23 mouse cellular contexts compared by ENCODE assay signal in genomic region chr17:83089856-83090692, GRCm38 (mm10).
DNase-seq lines count a peak whose midpoint lies in the region; ATAC-seq and TF ChIP-seq lines count a peak whose summit lies in the region.
"Had no signal": no experiment of that assay in that cellular context is flagged by ENCODE, and none has a peak within 500 bp of the region (broad histone marks: within the 10 kb centered on the region; RNA-seq: fewer than 3 reads in every experiment).

No protein-coding gene starts in this region.

- no peaks in the 10 kb centered on the region for H3K79me2 ChIP-seq in liver, adult 2 months (ENCODE audit: control insufficient read depth, insufficient read depth, low read length)

- 43% methylated on average over 10 of the region's 10 CpGs for WGBS in liver, adult 2 months
- WGBS in liver, embryonic 11.5 days: 71% methylated on average over 10 of the region's 10 CpGs
- 56% methylated on average over 10 of the region's 10 CpGs for WGBS in limb, embryonic 14.5 days

- no peak overlapping the region for H3K4me3 ChIP-seq in gastrocnemius, adult 2 months
- no peak overlapping the region for H3K4me3 ChIP-seq in liver, adult 2 months (ENCODE audit: insufficient read depth, low read depth, low read length)
- H3K4me3 ChIP-seq in liver, embryonic 11.5 days (ENCODE audit: low read depth, low read length): no peak overlapping the region
- H3K4me3 ChIP-seq in limb, embryonic 14.5 days (replicated peaks; ENCODE audit: low read length): no peak overlapping the region
- no peak overlapping the region for H3K4me3 ChIP-seq in layer of hippocampus, adult 2 months
- H3K4me3 ChIP-seq: heart, embryonic 12.5 days; liver, embryonic 12.5 days; midbrain, embryonic 15.5 days; myocyte had no signal

- peak; percentile 35 for DNase-seq in gastrocnemius, adult 2 months
- DNase-seq in gastrocnemius, postnatal 14 days: no peak
- peak; percentile 97 for DNase-seq in liver, adult 2 months (ENCODE audit: extremely low read depth, low read depth, low spot score)
- DNase-seq in liver, embryonic 11.5 days (ENCODE audit: low spot score): no peak
- no peak for DNase-seq in limb, embryonic 14.5 days (ENCODE audit: low spot score)
- no peak for DNase-seq in layer of hippocampus, adult 2 months (ENCODE audit: low spot score in 2 of 2)
- DNase-seq: cerebellum, postnatal 25 days; embryo, embryonic 11 days; gastrocnemius, postnatal 10 days; kidney, adult 18-20 months; layer of hippocampus, postnatal 36 days; lung, adult 2 months; lung, postnatal 36 days; right cerebral cortex, postnatal 14 days; spleen, adult 18-20 months had no signal

- TF ChIP-seq POLR2A in liver, adult 2 months (IDR thresholded peaks at IDR 0.05; ENCODE audit: extremely low read depth, insufficient read depth, low read length): no peak
- no peak for TF ChIP-seq POLR2A in limb, embryonic 14.5 days (IDR thresholded peaks at IDR 0.05; ENCODE audit: borderline replicate concordance, extremely low read depth, insufficient read depth, insufficient read length)

- no peak overlapping the region for H3K9ac ChIP-seq in liver, adult 2 months (ENCODE audit: low read depth, low read length)
- H3K9ac ChIP-seq in liver, embryonic 11.5 days (ENCODE audit: low read depth, low read length): no peak overlapping the region
- no peak overlapping the region for H3K9ac ChIP-seq in limb, embryonic 14.5 days (ENCODE audit: low read depth, low read length, severe bottlenecking)
- H3K9ac ChIP-seq: heart, embryonic 12.5 days; liver, embryonic 12.5 days; midbrain, embryonic 15.5 days had no signal

- no peak overlapping the region for H3K4me2 ChIP-seq in liver, embryonic 11.5 days
- H3K4me2 ChIP-seq in limb, embryonic 14.5 days (replicated peaks; ENCODE audit: low read depth, low read length, severe bottlenecking): no peak overlapping the region
- H3K4me2 ChIP-seq: heart, embryonic 12.5 days; liver, embryonic 12.5 days; midbrain, embryonic 15.5 days had no signal

- no peaks in the 10 kb centered on the region for H3K9me3 ChIP-seq in liver, embryonic 11.5 days (ENCODE audit: control insufficient read depth, low read length)
- no peaks in the 10 kb centered on the region for H3K9me3 ChIP-seq in limb, embryonic 14.5 days (ENCODE audit: control insufficient read depth, low read length)
- H3K9me3 ChIP-seq: liver, embryonic 12.5 days; midbrain, embryonic 15.5 days had no signal

- no peaks in the 10 kb centered on the region for H3K27me3 ChIP-seq in liver, adult 2 months (ENCODE audit: control insufficient read depth, insufficient read depth, low read length)
- no peaks in the 10 kb centered on the region for H3K27me3 ChIP-seq in liver, embryonic 11.5 days (replicated peaks; ENCODE audit: control insufficient read depth, insufficient read depth, low read length)
- peaks cover 14% of the 10 kb centered on the region; the same call in 1 of the 2 replicates for H3K27me3 ChIP-seq in limb, embryonic 14.5 days (ENCODE audit: control insufficient read depth, insufficient read depth, low read length)
- H3K27me3 ChIP-seq: heart, embryonic 12.5 days; liver, embryonic 12.5 days had no signal

- no peak for TF ChIP-seq CTCF in gastrocnemius, adult 2 months (IDR thresholded peaks at IDR 0.05)
- no peak for TF ChIP-seq CTCF in liver, adult 2 months (IDR thresholded peaks at IDR 0.05; ENCODE audit: low read depth, low read length)
- no peak for TF ChIP-seq CTCF in layer of hippocampus, adult 2 months (conservative IDR thresholded peaks at IDR 0.05)

- intact Hi-C loops in gastrocnemius, adult 2 months (cut with DNase I): loop anchor here (5.0 kb wide), 1 partner anchor 137 kb away; no protein-coding TSS in a partner anchor
- intact Hi-C loops in gastrocnemius, postnatal 14 days (cut with DNase I; ENCODE audit: low total_unique reads): no loop called here

- no peak overlapping the region for H3K27ac ChIP-seq in gastrocnemius, adult 2 months
- H3K27ac ChIP-seq in liver, adult 2 months (replicated peaks; ENCODE audit: insufficient read depth, low read depth, low read length): no peak overlapping the region
- no peak overlapping the region for H3K27ac ChIP-seq in liver, embryonic 11.5 days (ENCODE audit: low read depth, low read length)
- no peak overlapping the region for H3K27ac ChIP-seq in limb, embryonic 14.5 days (replicated peaks; ENCODE audit: low read depth, low read length)
- H3K27ac ChIP-seq in layer of hippocampus, adult 2 months: no peak overlapping the region
- H3K27ac ChIP-seq: kidney, postnatal 0 days; liver, embryonic 12.5 days; midbrain, embryonic 15.5 days had no signal

- no peaks in the 10 kb centered on the region for H3K36me3 ChIP-seq in liver, adult 2 months (ENCODE audit: control insufficient read depth, insufficient read depth, low read length)
- H3K36me3 ChIP-seq in liver, embryonic 11.5 days (ENCODE audit: control insufficient read depth, insufficient read depth, low read length): no peaks in the 10 kb centered on the region
- H3K36me3 ChIP-seq in limb, embryonic 14.5 days (ENCODE audit: control insufficient read depth, insufficient read depth, low read length): no peaks in the 10 kb centered on the region
- H3K36me3 ChIP-seq: heart, embryonic 12.5 days; liver, embryonic 12.5 days; midbrain, embryonic 15.5 days had no signal

- no peak for ATAC-seq in liver, embryonic 11.5 days (replicated peaks; ENCODE audit: low FRiP score)
- ATAC-seq in limb, embryonic 14.5 days (ENCODE audit: low FRiP score, low read depth): 0 out of 2 replicates have a peak, but pooled peaks have one; percentile 19
- no peak for ATAC-seq in granulocyte monocyte progenitor cell, adult 5-6 weeks (replicated peaks; ENCODE audit: poor library complexity, severe bottlenecking)
- ATAC-seq: activated CD4-positive, CD25-positive, alpha-beta regulatory T cell, adult 4 months; hindbrain, embryonic 16.5 days; liver, embryonic 12.5 days; midbrain, embryonic 15.5 days had no signal

- peaks cover 6% of the 10 kb centered on the region for H3K4me1 ChIP-seq in liver, adult 2 months (ENCODE audit: control insufficient read depth, insufficient read depth, low read length)
- no peaks in the 10 kb centered on the region for H3K4me1 ChIP-seq in liver, embryonic 11.5 days (replicated peaks; ENCODE audit: control insufficient read depth, insufficient read depth, low read length)
- peaks cover 20% of the 10 kb centered on the region; the same call in 1 of the 2 replicates for H3K4me1 ChIP-seq in limb, embryonic 14.5 days (ENCODE audit: control insufficient read depth, insufficient read depth, low read length)
- H3K4me1 ChIP-seq: liver, embryonic 12.5 days; midbrain, embryonic 15.5 days had no signal

Comparison
In these comparisons a context has a peak if more than half of its experiments do, and no peak if none do; other contexts are left out.
1. DNase-seq: peak in gastrocnemius, adult 2 months (single experiment) and liver, adult 2 months (single experiment); none in gastrocnemius, postnatal 14 days (single experiment), liver, embryonic 11.5 days (single experiment), limb, embryonic 14.5 days (single experiment) and layer of hippocampus, adult 2 months (0 of 2).